Mouse (Mus musculus) kidney, adult 2 months (tissue): Measurements from ENCODE around the gene Nav2. TPM values are rescaled to one million over a fixed set of nuclear protein-coding genes. Genes with fewer than 3 reads are reported as not detected.

ENCODE experiments used
- DNase-seq: peaks from one replicate; pipeline ENCODE4 v3.0.0; 2021
- H3K27ac ChIP-seq: fragments of 200-500 bp; 2 replicates; pipeline ENCODE4 v1.5.1; 2012; ENCODE audit warnings: low read depth, low read length, control low read depth, inconsistent platforms; ENCODE audit not compliant: insufficient read depth
- H3K27me3 ChIP-seq: fragments of 200-500 bp; replicated peaks from 2 replicates; pipeline ENCODE4 v1.6.1; 2012; ENCODE audit warnings: mild to moderate bottlenecking, moderate library complexity, low read length, inconsistent platforms; ENCODE audit not compliant: control insufficient read depth, insufficient read depth
- H3K36me3 ChIP-seq: fragments of 200-500 bp; 2 replicates; pipeline ENCODE4 v1.6.1; 2012; ENCODE audit warnings: mild to moderate bottlenecking, moderate library complexity, low read length, inconsistent platforms; ENCODE audit not compliant: control insufficient read depth, insufficient read depth
- H3K4me1 ChIP-seq: fragments of 200-500 bp; 2 replicates; pipeline ENCODE4 v1.6.1; 2011; ENCODE audit warnings: low read length; ENCODE audit not compliant: control insufficient read depth, insufficient read depth
- H3K4me3 ChIP-seq: fragments of 200-500 bp; 2 replicates; pipeline ENCODE4 v1.5.1; 2011; ENCODE audit warnings: mild to moderate bottlenecking, low read depth, low read length, control low read depth; ENCODE audit not compliant: insufficient read depth
- CTCF ChIP-seq: fragments of 200-500 bp; conservative IDR thresholded peaks from 2 replicates; pipeline ENCODE4 v1.5.1; 2011; ENCODE audit warnings: low read depth, mild to moderate bottlenecking, control low read depth, low read length, moderate library complexity, mixed read lengths; ENCODE audit not compliant: insufficient read depth, insufficient read length
- POLR2A ChIP-seq: fragments of 200-500 bp; IDR thresholded peaks from one replicate; pipeline ENCODE4 v1.6.1; 2011; ENCODE audit warnings: low read depth, low read length, control low read depth
- WGBS: fragments of 180-500 bp; shearing (Covaris S2); methylation state at CpG from one replicate; pipeline ENCODE4 v1.1.7; 2018; 5-methylcytosine and 5-hydroxymethylcytosine counted together
- polyA plus RNA-seq: library from polyadenylated mRNA; depleted of rRNA; stranded (reverse); fragments of >200 nt; gene quantifications from 2 replicates; pipeline ENCODE4 v1.2.3, GENCODE M21; 2012

The Nav2 gene
- polyA plus RNA-seq, 1 experiment = 18.3 TPM

- 80% methylated on average over 11 of the region's 11 CpGs for WGBS
Measured at GRCm38 (mm10) chr7:49565798-49566197, 657.3 kb downstream of the Nav2 start.

GRCm38 (mm10) chr7:49567346-49568034, 659.0 kb downstream of the Nav2 start:
- Histone ChIP-seq H3K27ac (no peak overlapping the region), H3K27me3 (no peaks in the 10 kb centered on the region), H3K4me3 (no peak overlapping the region), H3K36me3 (peaks cover 2% of the 10 kb centered on the region), H3K4me1 (no peaks in the 10 kb centered on the region)
- no peak for DNase-seq
- WGBS = 54% methylated on average over 13 of the region's 13 CpGs
- TF ChIP-seq POLR2A (no peak), CTCF (no peak)

More at GRCm38 (mm10) chr7:49565798-49566197, 657.3 kb downstream of the Nav2 start:
- Histone ChIP-seq H3K36me3 (peaks cover 2% of the 10 kb centered on the region), H3K4me1 (no peaks in the 10 kb centered on the region), H3K27me3 (no peaks in the 10 kb centered on the region), H3K27ac (no peak overlapping the region), H3K4me3 (no peak overlapping the region)
- DNase-seq = no peak
- TF ChIP-seq CTCF (no peak), POLR2A (no peak)

DNA sequence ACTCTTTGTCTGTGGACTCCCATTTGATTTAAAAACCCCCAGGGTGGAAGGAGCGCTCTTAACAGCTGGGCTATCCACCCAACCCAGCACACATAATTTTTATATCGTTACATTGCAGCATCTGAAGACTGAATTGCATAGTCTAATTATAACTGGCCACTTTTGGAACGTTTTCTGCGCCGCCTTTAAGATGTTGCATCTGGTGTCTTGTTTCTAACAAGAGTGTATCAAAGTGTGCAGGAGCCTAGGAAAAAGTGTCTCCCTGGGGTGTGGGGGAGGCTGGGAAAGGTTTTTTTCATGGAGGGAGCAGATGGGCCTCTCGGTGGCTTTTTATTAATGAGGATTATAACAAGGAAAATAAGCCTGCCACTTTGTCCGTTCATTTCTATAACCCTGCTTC, 661.1 kb downstream of the Nav2 start:
- no peak for TF ChIP-seq CTCF
- TF ChIP-seq POLR2A = no peak
- 83% methylated on average over 7 of the region's 7 CpGs for WGBS
- H3K4me1 ChIP-seq = no peaks in the 10 kb centered on the region
- H3K27ac ChIP-seq = no peak overlapping the region
- H3K36me3 ChIP-seq = peaks cover 2% of the 10 kb centered on the region
- no peaks in the 10 kb centered on the region for H3K27me3 ChIP-seq
- DNase-seq = no peak
- H3K4me3 ChIP-seq = no peak overlapping the region

DNA sequence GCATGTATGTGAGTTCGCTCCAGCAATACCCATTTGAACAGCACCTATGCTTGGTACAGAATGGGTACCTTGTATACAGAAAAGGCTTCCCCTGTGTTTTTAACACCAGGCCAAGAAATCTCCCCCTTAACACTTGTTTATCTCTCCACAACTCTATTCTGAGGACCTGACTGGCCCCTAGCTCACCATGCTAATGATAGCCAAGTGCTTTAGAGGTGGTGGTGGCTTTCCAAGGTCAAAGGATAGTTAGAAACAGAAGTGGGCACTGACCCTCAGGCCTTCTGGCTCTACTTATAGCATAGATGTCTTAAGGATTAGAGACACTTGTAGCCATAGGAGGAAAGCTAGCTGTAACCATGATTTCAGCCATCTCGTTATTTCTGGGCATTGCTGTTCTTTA, 663.1 kb downstream of the Nav2 start:
- Histone ChIP-seq H3K4me1 (no peaks in the 10 kb centered on the region), H3K27me3 (no peaks in the 10 kb centered on the region), H3K36me3 (no peaks in the 10 kb centered on the region), H3K27ac (no peak overlapping the region), H3K4me3 (no peak overlapping the region)
- WGBS = 94% methylated on average over 2 of the region's 2 CpGs
- no peak for TF ChIP-seq POLR2A
- no peak for DNase-seq

DNA sequence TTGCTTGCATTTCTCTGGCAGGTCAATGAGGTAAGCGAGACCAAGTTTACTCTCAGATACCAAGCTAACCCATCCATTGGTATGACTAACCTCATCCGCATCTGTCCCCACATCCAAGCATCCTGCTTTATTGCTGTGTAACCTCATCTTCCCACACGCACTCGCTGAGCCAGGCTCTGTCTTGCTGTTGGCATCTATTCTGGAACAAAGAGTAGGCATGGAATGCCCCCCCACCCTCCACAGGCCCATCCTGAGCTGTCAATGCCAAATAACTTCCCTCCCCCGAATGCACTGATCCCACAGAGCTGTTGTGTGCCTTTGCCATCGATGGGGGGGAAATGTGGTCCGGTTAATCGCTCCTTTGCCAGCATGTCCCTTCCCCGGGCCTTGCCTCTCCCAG, 666.7 kb downstream of the Nav2 start:
- no peak for DNase-seq
- Histone ChIP-seq H3K4me3 (no peak overlapping the region), H3K4me1 (no peaks in the 10 kb centered on the region), H3K27ac (no peak overlapping the region), H3K36me3 (no peaks in the 10 kb centered on the region), H3K27me3 (no peaks in the 10 kb centered on the region)
- WGBS = 91% methylated on average over 9 of the region's 9 CpGs
- TF ChIP-seq CTCF = no peak
- no peak for TF ChIP-seq POLR2A

GRCm38 (mm10) chr7:49577096-49577495, 668.6 kb downstream of the Nav2 start:
- DNase-seq = no peak
- Histone ChIP-seq H3K4me3 (no peak overlapping the region), H3K27me3 (no peaks in the 10 kb centered on the region), H3K4me1 (no peaks in the 10 kb centered on the region), H3K27ac (no peak overlapping the region), H3K36me3 (no peaks in the 10 kb centered on the region)
- TF ChIP-seq POLR2A (no peak), CTCF (no peak)
- 75% methylated on average over 2 of the region's 2 CpGs for WGBS

- H3K27ac ChIP-seq = no peak overlapping the region
- no peaks in the 10 kb centered on the region for H3K36me3 ChIP-seq
- H3K4me1 ChIP-seq = no peaks in the 10 kb centered on the region
- 93% methylated on average over 2 of the region's 2 CpGs for WGBS
- DNase-seq = no peak
- no peak for TF ChIP-seq CTCF
- no peak for TF ChIP-seq POLR2A
- no peaks in the 10 kb centered on the region for H3K27me3 ChIP-seq
- no peak overlapping the region for H3K4me3 ChIP-seq
Measured at GRCm38 (mm10) chr7:49581951-49582350, 673.4 kb downstream of the Nav2 start.
